ENCODE assay signal across 8 mouse cellular contexts in genomic region chr10:80589127-80589878, GRCm38 (mm10). TPM values are rescaled to one million over a fixed set of nuclear protein-coding genes. Genes with fewer than 3 reads are reported as not detected.
DNase-seq lines count a peak whose midpoint lies in the region; ATAC-seq lines count a peak whose summit lies in the region.

No protein-coding gene starts in this region.

- H3K9me3 ChIP-seq in heart, embryonic 15.5 days (replicated peaks): no peaks in the 10 kb centered on the region
- no peaks in the 10 kb centered on the region for H3K9me3 ChIP-seq in embryonic facial prominence, embryonic 14.5 days (ENCODE audit: control insufficient read depth, low read length)
- H3K9me3 ChIP-seq in limb, embryonic 10.5 days (replicated peaks): no peaks in the 10 kb centered on the region
- no peaks in the 10 kb centered on the region for H3K9me3 ChIP-seq in neural tube, embryonic 14.5 days (ENCODE audit: control insufficient read depth, low read length)

- peak overlapping the region; percentile 83 for H3K27ac ChIP-seq in heart, embryonic 15.5 days
- H3K27ac ChIP-seq in embryonic facial prominence, embryonic 14.5 days (replicated peaks; ENCODE audit: low read depth, low read length): peak overlapping the region; percentile 65; the same call in 1 of the 2 replicates
- H3K27ac ChIP-seq in limb, embryonic 10.5 days: peak overlapping the region; percentile 87
- H3K27ac ChIP-seq in neural tube, embryonic 14.5 days (ENCODE audit: low read depth, low read length): peak overlapping the region; percentile 52; the same call in 1 of the 2 replicates

- H3K4me3 ChIP-seq in heart, embryonic 15.5 days: peak overlapping the region; percentile 92
- H3K4me3 ChIP-seq in embryonic facial prominence, embryonic 14.5 days (ENCODE audit: low read depth, low read length): peak overlapping the region; percentile 99
- H3K4me3 ChIP-seq in limb, embryonic 10.5 days: peak overlapping the region; percentile 86
- H3K4me3 ChIP-seq in neural tube, embryonic 14.5 days (ENCODE audit: low read depth, low read length): peak overlapping the region; percentile 79

- 9% methylated on average over 12 of the region's 12 CpGs for WGBS in heart, embryonic 15.5 days
- WGBS in embryonic facial prominence, embryonic 14.5 days: 16% methylated on average over 12 of the region's 12 CpGs
- 19% methylated on average over 12 of the region's 12 CpGs for WGBS in limb, embryonic 10.5 days
- 21% methylated on average over 12 of the region's 12 CpGs for WGBS in neural tube, embryonic 14.5 days

- peaks cover 51% of the 10 kb centered on the region for H3K4me1 ChIP-seq in heart, embryonic 15.5 days (replicated peaks)
- H3K4me1 ChIP-seq in embryonic facial prominence, embryonic 14.5 days (ENCODE audit: control insufficient read depth, insufficient read depth, low read length): peaks cover 11% of the 10 kb centered on the region
- H3K4me1 ChIP-seq in limb, embryonic 10.5 days: peaks cover 51% of the 10 kb centered on the region
- peaks cover 11% of the 10 kb centered on the region for H3K4me1 ChIP-seq in neural tube, embryonic 14.5 days (ENCODE audit: control insufficient read depth, insufficient read depth, low read length)

- H3K9ac ChIP-seq in heart, embryonic 15.5 days: peak overlapping the region; percentile 97
- peak overlapping the region; percentile 94 for H3K9ac ChIP-seq in embryonic facial prominence, embryonic 14.5 days (ENCODE audit: low read depth, low read length)
- peak overlapping the region; percentile 86 for H3K9ac ChIP-seq in neural tube, embryonic 14.5 days (replicated peaks; ENCODE audit: low read depth, low read length)

- no peak for DNase-seq in heart, postnatal 10 days
- no peak for DNase-seq in embryonic facial prominence, embryonic 14.5 days (ENCODE audit: low spot score)
- DNase-seq in limb, embryonic 10.5 days (ENCODE audit: low spot score): no peak
- DNase-seq in urinary bladder, adult 2 months (ENCODE audit: low spot score): no peak
- DNase-seq in gastrocnemius, postnatal 14 days: no peak

- H3K27me3 ChIP-seq in heart, embryonic 15.5 days: no peaks in the 10 kb centered on the region
- H3K27me3 ChIP-seq in embryonic facial prominence, embryonic 14.5 days (replicated peaks; ENCODE audit: control insufficient read depth, insufficient read depth, low read length): no peaks in the 10 kb centered on the region
- no peaks in the 10 kb centered on the region for H3K27me3 ChIP-seq in limb, embryonic 10.5 days (ENCODE audit: low read depth, poor library complexity, severe bottlenecking)
- no peaks in the 10 kb centered on the region for H3K27me3 ChIP-seq in neural tube, embryonic 14.5 days (ENCODE audit: control insufficient read depth, insufficient read depth, low read length)

- no peak for ATAC-seq in heart, embryonic 15.5 days (replicated peaks; ENCODE audit: insufficient number of reproducible peaks, insufficient read depth, low FRiP score, low read depth)
- peak; percentile 30 for ATAC-seq in CD4-positive, CD25-positive, alpha-beta regulatory T cell, adult 4 months
- no peak for ATAC-seq in embryonic facial prominence, embryonic 14.5 days (ENCODE audit: low read depth)
- ATAC-seq in neural tube, embryonic 14.5 days (ENCODE audit: low read depth): no peak

- intact Hi-C loops in heart, postnatal 10 days (cut with DNase I): no loop called here
- intact Hi-C loops in gastrocnemius, postnatal 14 days (cut with DNase I; ENCODE audit: low total_unique reads): no loop called here

- peaks cover 13% of the 10 kb centered on the region for H3K36me3 ChIP-seq in heart, embryonic 15.5 days
- H3K36me3 ChIP-seq in embryonic facial prominence, embryonic 14.5 days (ENCODE audit: control insufficient read depth, insufficient read depth, low read length): peaks cover 17% of the 10 kb centered on the region
- H3K36me3 ChIP-seq in limb, embryonic 10.5 days: peaks cover 28% of the 10 kb centered on the region
- H3K36me3 ChIP-seq in neural tube, embryonic 14.5 days (ENCODE audit: control insufficient read depth, insufficient read depth, low read length): 0 out of 2 replicates have a peak, but pooled peaks cover 6% of the 10 kb centered on the region

- H3K4me2 ChIP-seq in heart, embryonic 15.5 days: peak overlapping the region; percentile 95
- H3K4me2 ChIP-seq in embryonic facial prominence, embryonic 14.5 days (ENCODE audit: low read depth, low read length): peak overlapping the region; percentile 98
- H3K4me2 ChIP-seq in neural tube, embryonic 14.5 days (ENCODE audit: low read depth, low read length): peak overlapping the region; percentile 64

RNA-seq across cellular contexts. Expression of gene Abhd17a, which starts 0.8 kb away (rescaled TPM):
- 84.2 and 110 TPM in 2 replicates for polyA plus RNA-seq in heart, embryonic 15.5 days (2015; fragmentation: Nextera tagmentation; extraction: Ambion mirVana)
- total RNA-seq in heart, postnatal 10 days (2021): 100 to 1,000 TPM in 1 of 2 experiments, 10 to 100 TPM in 1; 92.2 to 102 TPM
- polyA plus RNA-seq in CD4-positive, CD25-positive, alpha-beta regulatory T cell, adult 4 months (2017; shearing (Covaris generic)): 1 to 10 TPM; 2.3 to 9.7 TPM
- polyA plus RNA-seq in embryonic facial prominence, embryonic 14.5 days (2014; fragmentation: Nextera tagmentation; extraction: Ambion mirVana): 115 and 124 TPM in 2 replicates
- 104 and 108 TPM in 2 replicates for polyA plus RNA-seq in limb, embryonic 10.5 days (2016; fragmentation: Nextera tagmentation; extraction: Ambion mirVana)
- polyA plus RNA-seq in neural tube, embryonic 14.5 days (2014; fragmentation: Nextera tagmentation; extraction: Ambion mirVana): 144 and 155 TPM in 2 replicates
- 66.0 and 67.1 TPM in 2 replicates for polyA plus RNA-seq in urinary bladder, adult 2 months (2012; rRNA removed)
- total RNA-seq in gastrocnemius, postnatal 14 days (2021): 10 to 100 TPM; 55.8 to 57.1 TPM

RNA-seq across cellular contexts. Expression of gene Klf16, which starts 12.2 kb away (rescaled TPM):
- polyA plus RNA-seq in heart, embryonic 15.5 days (2015; fragmentation: Nextera tagmentation; extraction: Ambion mirVana): 4.7 and 6.4 TPM in 2 replicates
- total RNA-seq in heart, postnatal 10 days (2021): 1 to 10 TPM; 5.9 to 6.9 TPM
- polyA plus RNA-seq in CD4-positive, CD25-positive, alpha-beta regulatory T cell, adult 4 months (2017; shearing (Covaris generic)): 1 to 10 TPM; 7.2 to 10.0 TPM
- polyA plus RNA-seq in embryonic facial prominence, embryonic 14.5 days (2014; fragmentation: Nextera tagmentation; extraction: Ambion mirVana): 9.7 and 9.9 TPM in 2 replicates
- 8.7 and 11.3 TPM in 2 replicates for polyA plus RNA-seq in limb, embryonic 10.5 days (2016; fragmentation: Nextera tagmentation; extraction: Ambion mirVana)
- 3.5 and 4.8 TPM in 2 replicates for polyA plus RNA-seq in neural tube, embryonic 14.5 days (2014; fragmentation: Nextera tagmentation; extraction: Ambion mirVana)
- 11.5 and 11.8 TPM in 2 replicates for polyA plus RNA-seq in urinary bladder, adult 2 months (2012; rRNA removed)
- total RNA-seq in gastrocnemius, postnatal 14 days (2021): 1 to 10 TPM; 2.1 to 2.7 TPM

RNA-seq across cellular contexts. Expression of gene Scamp4, which starts 13.4 kb away (rescaled TPM):
- 55.9 and 71.6 TPM in 2 replicates for polyA plus RNA-seq in heart, embryonic 15.5 days (2015; fragmentation: Nextera tagmentation; extraction: Ambion mirVana)
- total RNA-seq in heart, postnatal 10 days (2021): 10 to 100 TPM; 25.9 to 27.8 TPM
- polyA plus RNA-seq in CD4-positive, CD25-positive, alpha-beta regulatory T cell, adult 4 months (2017; shearing (Covaris generic)): 100 to 1,000 TPM in 1 of 2 experiments, 10 to 100 TPM in 1; 98.1 to 145 TPM
- 84.6 and 96.3 TPM in 2 replicates for polyA plus RNA-seq in embryonic facial prominence, embryonic 14.5 days (2014; fragmentation: Nextera tagmentation; extraction: Ambion mirVana)
- 87.8 and 92.2 TPM in 2 replicates for polyA plus RNA-seq in limb, embryonic 10.5 days (2016; fragmentation: Nextera tagmentation; extraction: Ambion mirVana)
- 71.6 and 72.4 TPM in 2 replicates for polyA plus RNA-seq in neural tube, embryonic 14.5 days (2014; fragmentation: Nextera tagmentation; extraction: Ambion mirVana)
- 40.3 and 46.2 TPM in 2 replicates for polyA plus RNA-seq in urinary bladder, adult 2 months (2012; rRNA removed)
- total RNA-seq in gastrocnemius, postnatal 14 days (2021): 10 to 100 TPM; 18.3 to 22.0 TPM

RNA-seq across cellular contexts. Expression of gene Adat3, which starts 13.4 kb away (rescaled TPM):
- 3.0 and 3.9 TPM in 2 replicates for polyA plus RNA-seq in heart, embryonic 15.5 days (2015; fragmentation: Nextera tagmentation; extraction: Ambion mirVana)
- total RNA-seq in heart, postnatal 10 days (2021): 1 to 10 TPM; 1.2 to 1.8 TPM
- polyA plus RNA-seq in CD4-positive, CD25-positive, alpha-beta regulatory T cell, adult 4 months (2017; shearing (Covaris generic)): 1 to 10 TPM; 1.7 to 3.6 TPM
- 6.1 and 6.2 TPM in 2 replicates for polyA plus RNA-seq in embryonic facial prominence, embryonic 14.5 days (2014; fragmentation: Nextera tagmentation; extraction: Ambion mirVana)
- 11.1 and 13.4 TPM in 2 replicates for polyA plus RNA-seq in limb, embryonic 10.5 days (2016; fragmentation: Nextera tagmentation; extraction: Ambion mirVana)
- 5.5 and 6.7 TPM in 2 replicates for polyA plus RNA-seq in neural tube, embryonic 14.5 days (2014; fragmentation: Nextera tagmentation; extraction: Ambion mirVana)
- 3.8 and 4.3 TPM in 2 replicates for polyA plus RNA-seq in urinary bladder, adult 2 months (2012; rRNA removed)
- total RNA-seq in gastrocnemius, postnatal 14 days (2021): 1 to 10 TPM; 1.2 to 1.5 TPM

RNA-seq across cellular contexts. Expression of gene Gm49322, which starts 16.5 kb away (rescaled TPM):
- 1.2 and 2.7 TPM in 2 replicates for polyA plus RNA-seq in heart, embryonic 15.5 days (2015; fragmentation: Nextera tagmentation; extraction: Ambion mirVana)
- total RNA-seq in heart, postnatal 10 days (2021): 1 to 10 TPM in 1 of 2 experiments, under 1 TPM in 1; 0.98 to 1.2 TPM
- polyA plus RNA-seq in CD4-positive, CD25-positive, alpha-beta regulatory T cell, adult 4 months (2017; shearing (Covaris generic)): 10 to 100 TPM; 11.1 to 13.6 TPM
- 1.9 and 2.5 TPM in 2 replicates for polyA plus RNA-seq in embryonic facial prominence, embryonic 14.5 days (2014; fragmentation: Nextera tagmentation; extraction: Ambion mirVana)
- 5.1 and 5.2 TPM in 2 replicates for polyA plus RNA-seq in limb, embryonic 10.5 days (2016; fragmentation: Nextera tagmentation; extraction: Ambion mirVana)
- polyA plus RNA-seq in neural tube, embryonic 14.5 days (2014; fragmentation: Nextera tagmentation; extraction: Ambion mirVana): 0.96 and 0.98 TPM in 2 replicates
- 1.3 and 1.6 TPM in 2 replicates for polyA plus RNA-seq in urinary bladder, adult 2 months (2012; rRNA removed)
- under 1 TPM; 0.18 to 0.27 TPM for total RNA-seq in gastrocnemius, postnatal 14 days (2021)
